Mouse (Mus musculus) MEL (cell line): ENCODE results near the gene Maml1. TPM values are rescaled to one million over a fixed set of nuclear protein-coding genes. Genes with fewer than 3 reads are reported as not detected.

ENCODE experiments used
- DNase-seq: peaks from one replicate; pipeline ENCODE4 v3.0.0; 2011; ENCODE audit warnings: low read depth, low spot score
- H3K27ac ChIP-seq: 2 replicates; pipeline ENCODE4 v1.5.1; 2012; ENCODE audit warnings: low read depth, mild to moderate bottlenecking, control low read depth, low read length, moderate library complexity; ENCODE audit not compliant: control insufficient read depth
- H3K27me3 ChIP-seq, 2 experiments: fragments of 150-350 bp in 1 of 2; sonication (generic) in 1 of 2; 2 replicates each; pipeline ENCODE4 v1.6.1; 2012; ENCODE audit warnings: low read length in 2 of 2, mild to moderate bottlenecking in 2 of 2, improper control_type of control experiment in 1 of 2, moderate library complexity in 1 of 2; ENCODE audit not compliant: insufficient read depth in 2 of 2, control insufficient read depth in 1 of 2
- H3K36me3 ChIP-seq, 2 experiments: 2 replicates each; pipeline ENCODE4 v1.6.1; 2012 to 2014; ENCODE audit warnings: low read length in 2 of 2, improper control_type of control experiment in 1 of 2, inconsistent platforms in 1 of 2, mild to moderate bottlenecking in 1 of 2; ENCODE audit not compliant: insufficient read depth in 2 of 2, control insufficient read depth in 1 of 2
- H3K4me1 ChIP-seq, 2 experiments: fragments of 150-350 bp in 1 of 2; sonication (generic) in 1 of 2; 2 replicates each; pipeline ENCODE4 v1.6.1; 2012; ENCODE audit warnings: low read length in 2 of 2, improper control_type of control experiment in 1 of 2, mild to moderate bottlenecking in 1 of 2; ENCODE audit not compliant: insufficient read depth in 2 of 2, control insufficient read depth in 1 of 2
- H3K4me3 ChIP-seq, 2 experiments: fragments of 150-350 bp in 1 of 2; sonication (generic) in 1 of 2; 2 replicates each; pipeline ENCODE4 v1.5.1; 2012; ENCODE audit warnings: low read depth in 2 of 2, low read length in 2 of 2, mild to moderate bottlenecking in 2 of 2, moderate library complexity in 2 of 2, control low read depth in 1 of 2, improper control_type of control experiment in 1 of 2; ENCODE audit not compliant: control insufficient read depth in 1 of 2, insufficient read depth in 1 of 2
- H3K79me2 ChIP-seq: 2 replicates; pipeline ENCODE4 v1.6.1; 2012; ENCODE audit warnings: mild to moderate bottlenecking, low read length, moderate library complexity; ENCODE audit not compliant: control insufficient read depth, poor library complexity, insufficient read depth
- H3K9ac ChIP-seq: 2 replicates; pipeline ENCODE4 v1.6.1; 2012; ENCODE audit warnings: low read depth, mild to moderate bottlenecking, control low read depth, low read length, moderate library complexity; ENCODE audit not compliant: control insufficient read depth, poor library complexity, severe bottlenecking
- H3K9me3 ChIP-seq: fragments of 150-350 bp; sonication (generic); replicated peaks from 2 replicates; pipeline ENCODE4 v1.6.1; 2012; ENCODE audit warnings: mild to moderate bottlenecking, low read length, improper control_type of control experiment, moderate library complexity; ENCODE audit not compliant: insufficient read depth
- BHLHE40 ChIP-seq: IDR thresholded peaks from 2 replicates; pipeline ENCODE4 v1.6.1; 2012; ENCODE audit warnings: low read depth, mild to moderate bottlenecking, inconsistent platforms, low read length, improper control_type of control experiment, borderline replicate concordance
- CTCF ChIP-seq, 3 experiments: IDR thresholded peaks in 2 of 3; conservative IDR thresholded peaks in 1 of 3; 2 replicates each; pipeline ENCODE4 v1.5.1; 2011 to 2012; ENCODE audit warnings: low read length in 3 of 3, low read depth in 2 of 3, mild to moderate bottlenecking in 2 of 3, improper control_type of control experiment in 1 of 3, inconsistent platforms in 1 of 3, mixed read lengths in 1 of 3, moderate library complexity in 1 of 3; ENCODE audit not compliant: control insufficient read depth in 1 of 3, insufficient read depth in 1 of 3, poor library complexity in 1 of 3, severe bottlenecking in 1 of 3
- ELF1 ChIP-seq: IDR thresholded peaks from 2 replicates; pipeline ENCODE4 v1.6.1; 2014; ENCODE audit warnings: low read depth, mild to moderate bottlenecking, inconsistent platforms, low read length, improper control_type of control experiment, moderate library complexity
- GABPA ChIP-seq: IDR thresholded peaks from 2 replicates; pipeline ENCODE4 v1.6.1; 2012; ENCODE audit warnings: low read depth, mild to moderate bottlenecking, inconsistent platforms, low read length, improper control_type of control experiment, moderate library complexity
- GATA1 ChIP-seq: IDR thresholded peaks from 2 replicates; pipeline ENCODE4 v1.6.1; 2011; ENCODE audit warnings: low read depth, low read length, improper control_type of control experiment
- KAT2A ChIP-seq: conservative IDR thresholded peaks from 2 replicates; pipeline ENCODE4 v1.6.1; 2012; ENCODE audit warnings: low read depth, low read length, improper control_type of control experiment, inconsistent platforms
- MAFK ChIP-seq: IDR thresholded peaks from 2 replicates; pipeline ENCODE4 v1.6.1; 2011; ENCODE audit warnings: low read depth, mild to moderate bottlenecking, low read length, improper control_type of control experiment, borderline replicate concordance
- MAX ChIP-seq: IDR thresholded peaks from 2 replicates; pipeline ENCODE4 v1.6.1; 2011; ENCODE audit warnings: low read length, improper control_type of control experiment
- MAZ ChIP-seq: IDR thresholded peaks from 2 replicates; pipeline ENCODE4 v1.6.1; 2012; ENCODE audit warnings: low read depth, mild to moderate bottlenecking, inconsistent platforms, low read length, improper control_type of control experiment
- MEF2A ChIP-seq: IDR thresholded peaks from 2 replicates; pipeline ENCODE4 v1.6.1; 2014; ENCODE audit warnings: low read depth, mild to moderate bottlenecking, inconsistent platforms, low read length, improper control_type of control experiment; ENCODE audit not compliant: poor library complexity, insufficient replicate concordance, severe bottlenecking; ENCODE audit errors: extremely low read depth
- MXI1 ChIP-seq: IDR thresholded peaks from 2 replicates; pipeline ENCODE4 v1.6.1; 2011; ENCODE audit warnings: mild to moderate bottlenecking, low read depth, low read length, improper control_type of control experiment
- MYC ChIP-seq: IDR thresholded peaks from 2 replicates; pipeline ENCODE4 v1.6.1; 2011; ENCODE audit warnings: low read depth, mild to moderate bottlenecking, low read length, improper control_type of control experiment, moderate library complexity
- NELFE ChIP-seq: IDR thresholded peaks from 2 replicates; pipeline ENCODE4 v1.6.1; 2011; ENCODE audit warnings: low read depth, low read length, improper control_type of control experiment
- NRF1 ChIP-seq: IDR thresholded peaks from 2 replicates; pipeline ENCODE4 v1.6.1; 2014; ENCODE audit warnings: low read depth, mild to moderate bottlenecking, inconsistent platforms, low read length, improper control_type of control experiment, moderate library complexity; ENCODE audit not compliant: poor library complexity, insufficient read depth, severe bottlenecking
- POLR2A ChIP-seq, 2 experiments: IDR thresholded peaks; 2 replicates each; pipeline ENCODE4 v1.6.1; 2011 to 2012; ENCODE audit warnings: low read length in 2 of 2, mild to moderate bottlenecking in 2 of 2, control low read depth in 1 of 2, improper control_type of control experiment in 1 of 2, low read depth in 1 of 2, moderate library complexity in 1 of 2; ENCODE audit not compliant: control insufficient read depth in 1 of 2, insufficient read depth in 1 of 2, poor library complexity in 1 of 2
- POLR2AphosphoS2 ChIP-seq: IDR thresholded peaks from 2 replicates; pipeline ENCODE4 v1.6.1; 2011; ENCODE audit warnings: low read length, improper control_type of control experiment
- RCOR1 ChIP-seq: IDR thresholded peaks from 2 replicates; pipeline ENCODE4 v1.6.1; 2012; ENCODE audit warnings: low read depth, mild to moderate bottlenecking, inconsistent platforms, low read length, improper control_type of control experiment
- SIN3A ChIP-seq: IDR thresholded peaks from 2 replicates; pipeline ENCODE4 v1.6.1; 2012; ENCODE audit warnings: low read length, improper control_type of control experiment, inconsistent platforms
- SMC3 ChIP-seq: IDR thresholded peaks from 2 replicates; pipeline ENCODE4 v1.6.1; 2011; ENCODE audit warnings: low read depth, low read length, improper control_type of control experiment
- TBP ChIP-seq: IDR thresholded peaks from 2 replicates; pipeline ENCODE4 v1.8.0; 2011; ENCODE audit warnings: low read depth, low read length, improper control_type of control experiment
- TCF12 ChIP-seq: IDR thresholded peaks from 2 replicates; pipeline ENCODE4 v1.6.1; 2014; ENCODE audit warnings: low read depth, mild to moderate bottlenecking, inconsistent platforms, low read length, improper control_type of control experiment, moderate library complexity
- UBTF ChIP-seq: IDR thresholded peaks from 2 replicates; pipeline ENCODE4 v1.6.1; 2012; ENCODE audit warnings: low read depth, mild to moderate bottlenecking, inconsistent platforms, low read length, improper control_type of control experiment, moderate library complexity, borderline replicate concordance; ENCODE audit not compliant: insufficient read depth
- USF2 ChIP-seq, 2 experiments: IDR thresholded peaks; 2 replicates each; pipeline ENCODE4 v1.6.1; 2011 to 2012; ENCODE audit warnings: improper control_type of control experiment in 2 of 2, low read length in 2 of 2, borderline replicate concordance in 1 of 2, inconsistent platforms in 1 of 2, low read depth in 1 of 2, mild to moderate bottlenecking in 1 of 2; ENCODE audit not compliant: insufficient read depth in 1 of 2
- ZC3H11A ChIP-seq: IDR thresholded peaks from 2 replicates; pipeline ENCODE4 v1.6.1; 2012; ENCODE audit warnings: low read depth, mild to moderate bottlenecking, inconsistent platforms, low read length, improper control_type of control experiment
- ZMIZ1 ChIP-seq: IDR thresholded peaks from 2 replicates; pipeline ENCODE4 v1.6.1; 2012; ENCODE audit warnings: low read depth, mild to moderate bottlenecking, inconsistent platforms, low read length, improper control_type of control experiment, moderate library complexity
- polyA plus RNA-seq, 2 experiments: library from polyadenylated mRNA; stranded (reverse) in 1 of 2; unstranded in 1 of 2; fragments of >175 nt in 1 of 2; fragments of >200 nt in 1 of 2; gene quantifications; 2 replicates each; pipeline versions ENCODE4 v1.2.1 to v1.2.4; 2012; ENCODE audit warnings: low replicate concordance in 2 of 2, low read depth in 1 of 2; ENCODE audit not compliant: insufficient read length in 2 of 2, insufficient read depth in 1 of 2, missing spikeins in 1 of 2
- total RNA-seq: library from RNA; depleted of rRNA; stranded (reverse); fragments of 300-350 nt; gene quantifications from 2 replicates; pipeline ENCODE4 v1.2.3, GENCODE M21; 2012

The Maml1 gene
- total and polyA plus RNA-seq, 3 experiments: 3.8 to 12.6 TPM; not detected in 1

DNA sequence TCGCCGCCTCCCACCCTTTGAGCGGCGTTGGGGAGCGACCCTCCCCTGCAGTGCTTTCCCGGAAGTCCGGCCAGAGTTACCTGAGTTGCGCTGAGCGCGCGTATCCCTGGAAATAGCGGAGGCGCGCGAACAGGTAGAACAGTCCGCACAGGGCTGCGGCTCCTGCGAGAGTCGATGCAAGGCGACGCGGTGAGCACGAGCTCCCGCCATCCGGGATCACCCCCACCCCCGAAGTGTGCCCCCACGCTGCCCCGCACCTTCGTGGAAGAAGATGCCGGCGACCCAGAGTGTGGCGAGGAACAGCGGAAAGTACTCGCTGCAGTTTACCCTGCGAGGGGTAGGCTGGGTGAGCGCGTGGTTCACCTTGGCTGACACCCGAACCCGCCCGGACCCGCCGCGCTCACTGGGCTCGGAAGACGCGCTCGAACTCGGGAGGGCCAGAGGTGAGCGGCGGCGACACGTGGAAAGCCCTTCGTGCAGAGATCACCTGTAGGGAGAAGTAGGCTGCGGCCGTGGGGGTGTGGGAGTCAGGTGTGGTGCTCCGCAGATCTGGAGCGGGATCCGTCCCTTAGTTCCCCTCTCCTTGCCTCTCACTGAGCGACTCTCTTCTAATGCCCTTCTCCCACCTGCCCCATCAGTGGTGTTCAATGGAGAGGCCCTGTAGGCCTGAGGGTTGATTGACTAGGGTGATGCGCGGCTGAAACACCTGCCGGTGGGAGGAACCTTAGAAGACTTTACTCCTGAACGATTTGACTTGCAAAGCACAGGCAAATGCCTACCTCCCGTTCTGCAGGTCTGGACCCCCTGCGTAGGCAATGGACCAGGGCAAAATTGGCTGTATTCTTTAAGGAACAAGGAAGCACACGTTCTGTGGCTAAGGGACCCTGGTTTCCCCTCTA, 54.9 kb downstream of the Maml1 start (continued):
- TF ChIP-seq MXI1: peak; percentile 60
- TF ChIP-seq GATA1: no peak
- no peak for TF ChIP-seq ZC3H11A
- TF ChIP-seq USF2 (IDR thresholded peaks at IDR 0.05; ENCODE audit: borderline replicate concordance in 1 of 2, insufficient read depth in 1 of 2, low read depth in 1 of 2, low read length in 2 of 2): no peak
- TF ChIP-seq ZMIZ1: no peak
- no peak; the same call in 1 of the 2 replicates for TF ChIP-seq NELFE
- no peak for TF ChIP-seq RCOR1
- no peak for TF ChIP-seq TCF12
- no peak for TF ChIP-seq MEF2A
- TF ChIP-seq MAX: peak; percentile 68
- TF ChIP-seq MYC: 0 out of 2 replicates have a peak, but pooled peaks have one; percentile 41
- no peak for TF ChIP-seq MAFK

DNA sequence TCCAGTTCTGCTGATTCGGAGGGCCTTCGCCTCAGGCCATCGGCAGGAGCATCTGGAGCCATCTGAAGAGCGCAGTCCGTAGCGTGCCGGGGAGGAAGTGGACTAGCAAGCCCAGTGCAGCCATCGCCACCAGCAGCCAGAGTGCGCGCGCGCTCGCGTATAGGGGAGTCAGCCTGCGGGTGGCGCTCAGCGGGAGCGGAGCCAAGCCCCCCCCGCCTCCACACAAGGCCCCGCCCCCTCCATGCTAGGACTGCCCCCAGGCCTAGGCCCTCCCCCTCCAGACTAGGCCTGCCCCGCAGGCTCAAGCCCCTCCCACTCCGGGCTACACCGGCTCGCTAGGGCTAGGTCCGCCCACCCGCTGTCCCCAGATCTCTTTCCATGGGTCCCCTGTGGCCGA, 55.6 kb downstream of the Maml1 start:
- peak; percentile 97 for DNase-seq
- Histone ChIP-seq H3K9ac (peak overlapping the region; percentile 73), H3K4me1 (peaks cover 3 to 19% of the 10 kb centered on the region in 2 experiments; a peak in 3 of 4 replicates), H3K36me3 (peaks cover 4 to 7% of the 10 kb centered on the region in 2 experiments; a peak in 3 of 4 replicates), H3K4me3 (peak overlapping the region; percentile 80 to 95), H3K27ac (no peak overlapping the region), H3K79me2 (no peaks in the 10 kb centered on the region; the same call in 1 of the 2 replicates), H3K9me3 (no peaks in the 10 kb centered on the region), H3K27me3 (no peaks in the 10 kb centered on the region)
- TF ChIP-seq TCF12 (no peak), CTCF (IDR thresholded peaks at IDR 0.05 in 2 of 3, conservative IDR thresholded peaks at IDR 0.05 in 1 of 3; ENCODE audit: control insufficient read depth in 1 of 3, insufficient read depth in 1 of 3, low read depth in 2 of 3, low read length in 3 of 3, poor library complexity in 1 of 3, severe bottlenecking in 1 of 3) (peak in 2 of 3 experiments; percentile 52 to 66; a peak in 4 of 6 replicates), GABPA (no peak), MAZ (peak; percentile 95), NELFE (peak; percentile 9; the same call in 1 of the 2 replicates), NRF1 (peak; percentile 62), UBTF (0 out of 2 replicates have a peak, but pooled peaks have one; percentile 9), MAFK (no peak), KAT2A (no peak), TBP (0 out of 2 replicates have a peak, but pooled peaks have one; percentile 2), SMC3 (peak; percentile 42), BHLHE40 (no peak), POLR2AphosphoS2 (peak; percentile 74), SIN3A (no peak), POLR2A (IDR thresholded peaks at IDR 0.05; ENCODE audit: control insufficient read depth in 1 of 2, insufficient read depth in 1 of 2, low read depth in 1 of 2, low read length in 2 of 2, poor library complexity in 1 of 2) (peak in 1 of 2 experiments; percentile 48; a peak in 3 of 4 replicates), ELF1 (no peak)
